In genomic region chr11:105028744-105029348, GRCm38 (mm10) we compare ENCODE assay signal across 13 mouse cellular contexts. TPM values are rescaled to one million over a fixed set of nuclear protein-coding genes. Genes with fewer than 3 reads are reported as not detected.
DNase-seq lines count a peak whose midpoint lies in the region; ATAC-seq and TF ChIP-seq lines count a peak whose summit lies in the region.
"Had no signal": no experiment of that assay in that cellular context is flagged by ENCODE, and none has a peak within 500 bp of the region (broad histone marks: within the 10 kb centered on the region; RNA-seq: fewer than 3 reads in every experiment).

No protein-coding gene starts in this region.

- H3K27me3 ChIP-seq in heart, embryonic 11.5 days (ENCODE audit: control insufficient read depth, insufficient read depth, low read length), result no peaks in the 10 kb centered on the region
- H3K27me3 ChIP-seq in CH12.LX (replicated peaks), result no peaks in the 10 kb centered on the region
- H3K27me3 ChIP-seq in megakaryocyte, embryonic 14.5 days (replicated peaks), result peaks cover 8% of the 10 kb centered on the region
- no peaks in the 10 kb centered on the region for H3K27me3 ChIP-seq in forebrain, embryonic 12.5 days
- H3K27me3 ChIP-seq: midbrain, embryonic 15.5 days had no signal

- TF ChIP-seq EP300 in CH12.LX (IDR thresholded peaks at IDR 0.05; ENCODE audit: low read length), result peak; percentile 78

- in situ Hi-C loops in CH12.LX (cut with MboI; ENCODE audit: low pct_ligation_motif_present, low pct_unique_long_range_greater_than_20kb, low sequenced_read_pairs), result loop anchor here (10.0 to 25.0 kb wide), 2 partner anchors 96 to 442 kb away; partner anchors contain the start of gene Mettl2

- TF ChIP-seq RAD21 in CH12.LX (IDR thresholded peaks at IDR 0.05; ENCODE audit: low read depth, low read length), result no peak; the same call in none of the 2 replicates

- no peaks in the 10 kb centered on the region for H3K9me3 ChIP-seq in heart, embryonic 11.5 days (replicated peaks; ENCODE audit: control insufficient read depth, low read length)
- no peaks in the 10 kb centered on the region for H3K9me3 ChIP-seq in CH12.LX (replicated peaks; ENCODE audit: low read length)
- no peaks in the 10 kb centered on the region for H3K9me3 ChIP-seq in megakaryocyte, embryonic 14.5 days
- H3K9me3 ChIP-seq in forebrain, embryonic 12.5 days, result no peaks in the 10 kb centered on the region
- H3K9me3 ChIP-seq: midbrain, embryonic 15.5 days had no signal

- peak overlapping the region; percentile 35 for H3K4me2 ChIP-seq in heart, embryonic 11.5 days
- H3K4me2 ChIP-seq in CH12.LX (ENCODE audit: insufficient read depth, low read depth, poor library complexity, severe bottlenecking), result peak overlapping the region; percentile 61
- H3K4me2 ChIP-seq in forebrain, embryonic 12.5 days, result no peak overlapping the region
- H3K4me2 ChIP-seq: midbrain, embryonic 15.5 days had no signal

- WGBS in heart, embryonic 11.5 days (ENCODE audit: insufficient replicate concordance), result 18% methylated on average over 6 of the region's 6 CpGs
- WGBS in forebrain, embryonic 12.5 days, result 72% methylated on average over 6 of the region's 6 CpGs

- H3K36me3 ChIP-seq in heart, embryonic 11.5 days (ENCODE audit: control insufficient read depth, insufficient read depth, low read length), result no peaks in the 10 kb centered on the region
- no peaks in the 10 kb centered on the region for H3K36me3 ChIP-seq in CH12.LX (replicated peaks in 1 of 2; ENCODE audit: control insufficient read depth in 1 of 2, insufficient read depth in 1 of 2, low read length in 1 of 2)
- H3K36me3 ChIP-seq in megakaryocyte, embryonic 14.5 days (replicated peaks; ENCODE audit: low read length), result no peaks in the 10 kb centered on the region
- no peaks in the 10 kb centered on the region for H3K36me3 ChIP-seq in forebrain, embryonic 12.5 days (replicated peaks)
- H3K36me3 ChIP-seq: midbrain, embryonic 15.5 days had no signal

- TF ChIP-seq CTCF in CH12.LX (conservative IDR thresholded peaks at IDR 0.05 in 1 of 2, IDR thresholded peaks at IDR 0.05 in 1 of 2; ENCODE audit: low read depth in 2 of 2, low read length in 2 of 2), result no peak

- DNase-seq in heart, postnatal 25 days (ENCODE audit: low spot score), result no peak
- peak; percentile 83 for DNase-seq in CH12.LX (ENCODE audit: extremely low read depth)
- DNase-seq in frontal cortex, adult 2 months (ENCODE audit: extremely low spot score in 1 of 2, low spot score in 1 of 2), result no peak

- peak; percentile 80 for ATAC-seq in heart, embryonic 11.5 days (replicated peaks; ENCODE audit: insufficient number of reproducible peaks, low FRiP score, low TSS enrichment)
- peak; percentile 67 for ATAC-seq in erythroid progenitor cell, adult 5-6 weeks (replicated peaks; ENCODE audit: low FRiP score, poor library complexity, severe bottlenecking)
- no peak for ATAC-seq in frontal cortex, adult (ENCODE audit: low TSS enrichment)
- no peak for ATAC-seq in forebrain, embryonic 12.5 days (ENCODE audit: low FRiP score)
- ATAC-seq: midbrain, embryonic 15.5 days had no signal

- intact Hi-C loops in heart, postnatal 25 days (cut with DNase I), result no loop called here

- H3K79me2 ChIP-seq in CH12.LX (replicated peaks; ENCODE audit: control insufficient read depth, extremely low read depth, insufficient read depth, poor library complexity, severe bottlenecking), result no peaks in the 10 kb centered on the region

- peak; percentile 42 for TF ChIP-seq POLR2A in CH12.LX (IDR thresholded peaks at IDR 0.05; ENCODE audit: low read depth, low read length)

- H3K4me1 ChIP-seq in heart, embryonic 11.5 days (ENCODE audit: control insufficient read depth, insufficient read depth, low read length), result peaks cover 7% of the 10 kb centered on the region
- H3K4me1 ChIP-seq in CH12.LX (ENCODE audit: control insufficient read depth in 1 of 2, insufficient read depth in 2 of 2), result peaks cover 5 to 72% of the 10 kb centered on the region in 2 experiments
- peaks cover 7% of the 10 kb centered on the region for H3K4me1 ChIP-seq in megakaryocyte, embryonic 14.5 days
- no peaks in the 10 kb centered on the region for H3K4me1 ChIP-seq in forebrain, embryonic 12.5 days
- H3K4me1 ChIP-seq: midbrain, embryonic 15.5 days had no signal

- dilution Hi-C loops in CH12.LX (cut with MboI; ENCODE audit: extremely low pct_ligation_motif_present, extremely low pct_unique_long_range_greater_than_20kb, low sequenced_read_pairs), result no loop called here

- no peak overlapping the region for H3K4me3 ChIP-seq in heart, embryonic 11.5 days (ENCODE audit: low read depth, low read length)
- H3K4me3 ChIP-seq in CH12.LX (replicated peaks in 1 of 3; ENCODE audit: low read depth in 2 of 3, low read length in 2 of 3, poor library complexity in 1 of 3), result peak overlapping the region in 2 of 3 experiments; percentile 4 to 41
- H3K4me3 ChIP-seq in megakaryocyte, embryonic 14.5 days (replicated peaks), result peak overlapping the region; percentile 3
- no peak overlapping the region for H3K4me3 ChIP-seq in forebrain, embryonic 12.5 days (replicated peaks)
- H3K4me3 ChIP-seq: midbrain, embryonic 15.5 days had no signal

- no peak overlapping the region for H3K9ac ChIP-seq in heart, embryonic 11.5 days (ENCODE audit: low read depth, low read length)
- H3K9ac ChIP-seq in CH12.LX (ENCODE audit: insufficient read depth, low read depth), result peak overlapping the region; percentile 4; the same call in 1 of the 2 replicates
- no peak overlapping the region for H3K9ac ChIP-seq in forebrain, embryonic 12.5 days
- H3K9ac ChIP-seq: midbrain, embryonic 15.5 days had no signal

- no peak overlapping the region for H3K27ac ChIP-seq in heart, embryonic 11.5 days (ENCODE audit: low read depth, low read length)
- peak overlapping the region; percentile 33 for H3K27ac ChIP-seq in CH12.LX (ENCODE audit: insufficient read depth, low read depth)
- H3K27ac ChIP-seq in forebrain, embryonic 12.5 days, result no peak overlapping the region
- H3K27ac ChIP-seq: kidney, postnatal 0 days; midbrain, embryonic 15.5 days had no signal

TF ChIP-seq in CH12.LX, 34 proteins besides CTCF, POLR2A, EP300 and RAD21 (continues in another document):
- TF ChIP-seq ZC3H11A (IDR thresholded peaks at IDR 0.05; ENCODE audit: low read depth, low read length) (no peak), POLR2AphosphoS2 (IDR thresholded peaks at IDR 0.05; ENCODE audit: low read depth, low read length) (no peak), ELF1 (IDR thresholded peaks at IDR 0.05; ENCODE audit: low read depth, low read length) (peak; percentile 52; the same call in 1 of the 2 replicates), E2F4 (IDR thresholded peaks at IDR 0.05; ENCODE audit: insufficient replicate concordance, low read depth, low read length) (0 out of 2 replicates have a peak, but pooled peaks have one; percentile 63), USF1 (IDR thresholded peaks at IDR 0.05; ENCODE audit: low read depth, low read length) (no peak), SIN3A (IDR thresholded peaks at IDR 0.05; ENCODE audit: low read length) (no peak), MYC (IDR thresholded peaks at IDR 0.05; ENCODE audit: low read depth, low read length) (no peak), ZNF384 (IDR thresholded peaks at IDR 0.05; ENCODE audit: low read depth, low read length) (no peak), KAT2A (IDR thresholded peaks at IDR 0.05; ENCODE audit: insufficient replicate concordance, low read length) (0 out of 2 replicates have a peak, but pooled peaks have one; percentile 49), CHD1 (IDR thresholded peaks at IDR 0.05; ENCODE audit: low read depth, low read length) (peak; percentile 89; the same call in 1 of the 2 replicates), JUND (conservative IDR thresholded peaks at IDR 0.05; ENCODE audit: low read depth, low read length) (0 out of 2 replicates have a peak, but pooled peaks have one; percentile 18), MEF2A (IDR thresholded peaks at IDR 0.05; ENCODE audit: borderline replicate concordance, low read depth, low read length) (peak; percentile 69; the same call in 1 of the 2 replicates), NRF1 (IDR thresholded peaks at IDR 0.05; ENCODE audit: low read depth, low read length) (no peak; the same call in 1 of the 2 replicates), BHLHE40 (IDR thresholded peaks at IDR 0.05; ENCODE audit: low read depth, low read length) (peak; percentile 65), GABPA (IDR thresholded peaks at IDR 0.05; ENCODE audit: insufficient replicate concordance, low read depth, low read length) (no peak), ZKSCAN1 (IDR thresholded peaks at IDR 0.05; ENCODE audit: borderline replicate concordance, low read depth, low read length) (no peak), JUN (IDR thresholded peaks at IDR 0.05; ENCODE audit: insufficient read depth, low read depth, low read length) (no peak; the same call in 1 of the 2 replicates), MAFK (IDR thresholded peaks at IDR 0.05; ENCODE audit: insufficient replicate concordance, low read length) (no peak), HCFC1 (IDR thresholded peaks at IDR 0.05; ENCODE audit: low read depth, low read length) (no peak), MAX (IDR thresholded peaks at IDR 0.05; ENCODE audit: low read length) (no peak), MAZ (IDR thresholded peaks at IDR 0.05; ENCODE audit: low read depth, low read length) (peak; percentile 74; the same call in 1 of the 2 replicates), CHD2 (IDR thresholded peaks at IDR 0.05; ENCODE audit: low read length) (peak; percentile 56), ETS1 (conservative IDR thresholded peaks at IDR 0.05; ENCODE audit: low read depth, low read length) (peak; percentile 80), ZMIZ1 (IDR thresholded peaks at IDR 0.05; ENCODE audit: low read depth, low read length) (no peak), NELFE (IDR thresholded peaks at IDR 0.05; ENCODE audit: low read depth, low read length) (0 out of 2 replicates have a peak, but pooled peaks have one; percentile 42), USF2 (conservative IDR thresholded peaks at IDR 0.05; ENCODE audit: low read depth, low read length) (no peak), IRF4 (IDR thresholded peaks at IDR 0.05; ENCODE audit: low read depth, low read length) (peak; percentile 74)

RNA-seq across cellular contexts. Expression of gene Efcab3, which starts 34.5 kb away (rescaled TPM):
- not detected in 2 replicates for polyA plus RNA-seq in heart, embryonic 11.5 days (2014; fragmentation: Nextera tagmentation; extraction: Ambion mirVana)
- total RNA-seq in heart, postnatal 25 days (2021), result not detected
- 2.1 and 3.0 TPM in 2 replicates for total RNA-seq in CH12.LX (2012; rRNA removed)
- 5.9 and 6.5 TPM in 2 replicates for total RNA-seq in CH12.LX (2014; rRNA removed)
- 12.2 and 12.5 TPM in 2 replicates for polyA plus RNA-seq in CH12.LX (2012; ENCODE audit: insufficient read length, low read depth)
- total RNA-seq in erythroid progenitor cell, adult 5-6 weeks (2015; ENCODE audit: low replicate concordance), result not detected in 2 replicates
- total RNA-seq in erythroid progenitor cell, adult 5-6 weeks (2017; ENCODE audit: low replicate concordance), result not detected in 2 replicates
- not detected in 2 replicates for polyA plus RNA-seq in megakaryocyte, embryonic 14.5 days (2012; ENCODE audit: insufficient read depth, low replicate concordance)
- polyA plus RNA-seq in forebrain, embryonic 12.5 days (2016; fragmentation: Nextera tagmentation; extraction: Ambion mirVana), result not detected in 2 replicates
- polyA plus RNA-seq in frontal cortex, adult 2 months (2012; rRNA removed), result 2.0 and 2.3 TPM in 2 replicates
- total RNA-seq: granulocyte monocyte progenitor cell, adult 5-6 weeks had no signal
- polyA plus RNA-seq: embryonic facial prominence, embryonic 14.5 days; kidney, postnatal 0 days; limb, embryonic 11.5 days; midbrain, embryonic 15.5 days had no signal

Comparison
In these comparisons a context has a peak if more than half of its experiments do, and no peak if none do; other contexts are left out.
1. ATAC-seq: peak in heart, embryonic 11.5 days (single experiment) and erythroid progenitor cell, adult 5-6 weeks (single experiment); none in frontal cortex, adult (single experiment) and forebrain, embryonic 12.5 days (single experiment).
2. H3K4me3 ChIP-seq: peak in CH12.LX (2 of 3) and megakaryocyte, embryonic 14.5 days (single experiment); none in heart, embryonic 11.5 days (single experiment) and forebrain, embryonic 12.5 days (single experiment).